Mouse (Mus musculus) MEL-GATA-1-ER (cell line): ENCODE results near the gene Sdhb.

Experiments
- DNase-seq: peaks from one replicate; pipeline ENCODE4 v3.0.0-alpha.2; 2012; ENCODE audit warnings: low read depth; ENCODE audit errors: extremely low read depth

Gene Sdhb

DNA sequence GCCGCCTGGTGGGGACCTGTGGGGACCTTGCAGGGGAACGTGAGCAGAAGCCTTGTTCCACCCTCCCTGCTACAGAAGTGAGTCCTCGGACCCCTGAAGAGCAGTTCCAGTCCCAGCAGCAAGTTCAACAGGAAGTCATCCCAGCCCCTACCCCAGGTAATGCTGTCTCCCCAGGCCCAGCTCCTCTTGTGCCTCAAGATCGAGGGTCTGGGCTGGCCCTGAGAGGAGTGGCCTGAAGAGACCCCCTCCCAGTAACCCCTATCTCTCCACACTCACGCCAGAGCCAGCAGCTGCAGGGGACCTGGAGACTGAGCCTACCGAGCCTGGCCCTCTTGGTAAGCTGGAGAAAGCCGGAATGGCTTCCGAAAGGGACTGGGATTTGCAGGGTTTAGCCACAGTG, 53.1 kb downstream of the Sdhb start:
- no peak for DNase-seq

DNA sequence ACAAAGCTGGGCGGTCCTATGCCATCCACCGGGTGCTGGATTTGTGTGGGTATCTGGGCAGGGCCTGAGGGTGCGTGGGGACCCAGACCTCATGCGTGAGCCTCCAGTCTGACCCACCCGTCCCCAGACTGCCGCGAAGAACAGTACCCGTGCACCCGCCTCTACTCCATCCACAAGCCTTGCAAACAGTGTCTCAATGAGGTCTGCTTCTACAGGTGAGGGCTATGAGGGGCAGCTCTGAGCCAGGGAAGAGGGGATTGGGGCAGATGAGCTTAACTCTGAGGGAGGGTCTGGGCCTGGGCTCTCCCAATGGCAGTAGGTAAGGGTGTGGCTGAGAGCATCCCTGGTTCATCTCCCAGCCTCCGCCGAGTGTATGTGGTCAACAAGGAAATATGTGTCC, 53.9 kb downstream of the Sdhb start:
- no peak for DNase-seq

DNA sequence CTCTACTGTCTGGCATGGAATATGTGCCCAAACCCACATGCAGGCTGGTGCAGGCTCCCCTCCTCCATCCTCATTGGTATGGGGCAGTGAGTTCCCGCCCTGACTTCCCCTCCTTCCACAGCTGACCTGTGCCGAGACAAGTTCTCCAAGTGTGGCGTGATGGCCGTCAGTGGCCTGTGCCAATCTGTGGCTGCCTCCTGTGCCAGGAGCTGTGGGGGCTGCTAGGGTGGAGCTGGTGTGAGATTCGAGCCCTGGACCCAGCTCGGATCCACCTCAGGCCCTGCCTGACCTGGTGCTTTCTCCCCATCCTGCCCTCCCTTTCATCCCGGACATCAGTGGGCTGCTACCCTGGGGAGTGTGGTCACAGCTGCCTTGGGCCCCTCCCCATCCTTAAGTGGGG, 54.4 kb downstream of the Sdhb start:
- no peak for DNase-seq

DNA sequence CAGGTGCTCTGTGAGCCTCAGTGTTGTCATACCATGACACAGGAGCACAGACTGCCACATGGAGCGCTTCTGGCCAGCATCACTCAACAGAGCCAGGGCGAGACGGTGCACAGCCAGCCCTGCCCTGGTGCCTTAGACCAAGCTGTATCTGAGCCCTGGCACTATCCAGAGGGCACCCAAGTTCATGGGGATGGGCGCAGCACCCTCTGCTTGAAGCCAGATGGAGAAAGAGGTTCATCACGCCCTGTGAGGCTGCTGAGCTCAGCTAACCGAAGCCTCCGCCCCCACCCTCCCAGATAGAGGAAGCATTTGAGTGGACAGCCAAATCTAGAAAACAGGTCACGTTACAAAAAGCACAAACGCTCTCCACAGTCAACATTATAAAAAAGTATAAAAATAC, 55.3 kb downstream of the Sdhb start:
- no peak for DNase-seq

DNA sequence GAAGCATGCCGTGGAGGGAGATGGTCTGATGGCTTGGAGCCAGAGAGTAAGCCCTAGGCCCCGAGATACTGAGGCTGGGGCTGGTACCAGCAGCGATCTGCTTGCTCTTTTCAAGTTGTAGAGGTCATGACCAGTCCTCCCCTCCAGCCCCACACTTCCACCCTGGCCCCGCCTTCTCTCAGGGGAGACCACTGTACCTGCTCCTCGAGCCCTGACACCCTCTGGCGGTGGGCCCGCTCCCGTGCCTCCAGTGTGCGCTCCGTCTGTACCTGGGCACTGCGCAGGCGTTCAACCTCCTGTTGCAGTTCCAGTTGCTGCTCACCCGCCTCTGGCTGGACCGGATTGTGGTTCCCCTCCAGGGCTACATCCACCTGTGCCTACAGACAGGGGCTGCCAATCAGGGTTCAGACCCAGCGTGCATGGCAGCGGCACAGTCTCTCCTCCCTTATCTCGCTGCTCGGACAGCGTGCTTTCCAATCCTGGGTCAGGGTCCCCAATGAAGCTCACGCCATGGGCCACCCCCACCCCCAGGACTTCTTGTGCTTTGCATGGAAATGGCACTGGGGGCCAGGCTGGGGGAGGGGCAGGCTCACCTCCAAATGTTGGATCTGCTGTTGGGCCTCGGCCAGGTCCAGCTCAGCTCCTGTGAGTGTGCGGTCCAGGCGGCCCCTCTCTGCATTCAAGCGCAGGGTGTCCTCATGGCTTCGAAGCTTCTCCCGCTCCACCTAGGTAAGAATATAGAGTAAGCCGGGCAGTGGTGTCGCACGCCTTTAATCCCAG, 56.8 kb downstream of the Sdhb start:
- DNase-seq, result no peak

DNA sequence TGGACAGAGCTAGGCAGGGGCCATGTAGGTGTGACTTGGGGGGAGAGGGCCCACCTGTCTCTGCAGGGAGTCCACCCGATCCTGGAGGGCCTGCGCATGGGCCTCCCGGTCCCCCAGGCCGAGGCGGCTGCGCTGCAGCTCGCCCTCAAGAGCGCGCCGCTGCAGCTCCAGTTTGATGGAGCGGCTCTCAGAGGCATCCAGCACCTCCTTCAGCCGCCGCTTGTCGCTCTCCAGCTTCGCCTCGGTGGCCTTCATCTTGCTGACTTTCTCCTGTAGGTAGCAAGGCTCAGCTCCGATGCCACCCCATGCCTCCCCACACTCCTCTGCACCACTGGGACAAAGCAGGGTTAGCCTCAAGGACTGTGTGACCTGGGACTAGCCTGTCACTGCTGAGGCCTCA, 59.2 kb downstream of the Sdhb start:
- DNase-seq, result no peak

DNA sequence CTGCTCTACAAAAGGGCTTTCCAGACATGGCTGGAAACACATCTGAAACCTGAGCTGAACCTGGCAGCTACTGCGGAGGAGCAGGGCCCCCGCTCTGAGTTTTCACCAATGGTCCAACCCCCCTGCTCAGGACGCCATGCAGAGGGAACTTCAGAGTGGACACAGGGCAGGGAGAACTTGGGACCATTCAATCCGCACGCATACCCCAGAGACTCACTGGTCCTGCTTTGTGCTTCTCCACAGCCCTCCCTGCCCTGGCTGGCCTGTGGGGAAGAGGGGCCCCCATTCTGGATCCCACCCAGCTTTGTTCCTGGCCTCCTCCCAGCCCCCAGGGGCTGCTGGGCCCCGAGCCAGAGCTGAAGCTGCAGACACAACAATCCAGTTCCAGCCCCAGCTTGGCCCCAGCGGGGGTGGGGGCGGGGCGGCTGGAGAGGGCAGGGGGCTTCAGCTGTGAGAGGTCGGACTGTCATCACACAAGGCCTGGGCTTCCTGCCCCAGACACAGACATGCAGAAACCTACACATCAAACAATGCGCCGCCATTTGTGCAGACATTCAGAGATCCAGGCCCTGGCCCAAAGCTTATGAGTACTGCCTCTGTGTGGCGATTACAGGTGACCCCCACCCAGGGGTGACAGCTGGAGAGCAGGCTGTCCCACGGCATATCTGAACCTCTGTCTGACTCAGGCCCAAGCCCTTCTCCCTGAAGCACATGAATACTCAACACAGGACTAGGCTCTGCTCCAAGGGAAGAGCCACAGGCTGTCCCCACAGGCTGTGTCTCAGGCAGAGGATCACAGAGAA, 60.0 kb downstream of the Sdhb start:
- no peak for DNase-seq

DNA sequence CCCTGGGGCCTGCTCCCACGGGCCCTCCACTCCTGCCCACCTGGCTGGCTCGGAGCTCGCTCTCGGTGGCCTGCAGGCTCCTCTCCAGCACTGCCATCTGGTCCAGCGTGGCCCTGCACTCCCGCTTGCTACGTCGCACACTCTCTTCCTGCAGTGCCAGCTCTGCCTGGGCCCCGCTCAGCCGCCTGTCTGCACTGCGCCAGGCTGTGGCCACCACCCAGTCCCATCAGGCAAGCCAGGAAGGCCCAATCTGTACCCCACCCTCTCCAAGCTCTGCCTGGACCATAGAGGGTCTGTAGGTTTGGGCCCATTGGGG, 60.6 kb downstream of the Sdhb start:
- DNase-seq, result no peak

DNA sequence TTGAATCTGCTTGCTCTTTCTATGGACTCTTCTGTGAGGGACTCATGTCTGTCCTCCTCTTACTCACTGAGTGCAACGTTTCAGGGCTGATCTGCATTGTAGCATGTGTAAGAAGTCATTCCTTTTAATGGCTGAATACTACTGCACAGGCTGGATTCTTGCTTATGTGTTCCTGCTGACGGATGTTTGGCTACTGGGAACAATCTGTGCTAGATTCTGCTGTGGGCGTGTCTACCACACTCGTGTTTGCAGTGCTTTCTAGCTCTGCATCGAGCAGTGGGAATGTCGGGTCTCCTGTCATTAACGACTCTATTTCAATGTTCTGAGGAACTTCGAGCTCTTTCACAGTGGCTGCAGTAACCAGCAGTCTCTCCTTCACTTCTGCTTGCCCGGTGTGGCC, 63.0 kb downstream of the Sdhb start:
- DNase-seq, result no peak

DNA sequence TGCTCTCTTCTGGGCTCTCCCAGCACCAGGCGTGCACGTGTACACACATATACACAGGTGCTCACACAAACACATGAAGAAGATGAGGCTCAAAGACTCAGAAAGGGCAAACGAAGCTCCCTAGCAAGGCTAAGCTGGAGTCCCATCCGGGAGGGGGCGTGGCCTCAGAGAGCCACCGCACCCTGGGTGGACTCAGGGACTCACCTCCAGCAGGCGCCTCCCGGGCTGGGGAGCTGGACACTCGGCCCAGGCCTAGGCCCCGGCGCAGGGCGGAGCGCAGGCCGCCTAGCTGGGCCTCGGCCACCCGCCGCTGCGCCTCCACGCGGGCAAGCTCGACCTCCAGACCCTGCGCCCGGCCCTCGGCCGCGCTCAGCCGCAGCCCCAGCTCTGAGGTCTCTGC, 64.0 kb downstream of the Sdhb start:
- DNase-seq, result no peak
